Mouse (Mus musculus): Measurements from ENCODE around the gene Cdca4. TPM values are rescaled to one million over a fixed set of nuclear protein-coding genes. Genes with fewer than 3 reads are reported as not detected.

Gene Cdca4
- total RNA-seq, 2 experiments from 2014 or later = 13.9 to 14.3 TPM

Other genes starting within 250 kb of the Cdca4 start
- gene Inf2, start 240.6 kb downstream of the Cdca4 start, total RNA-seq (2021) = 10 to 100 TPM; 25.2 to 29.7 TPM
- gene Adssl1, start 209.4 kb downstream of the Cdca4 start, total RNA-seq (2021) = 10 to 100 TPM; 17.1 to 31.3 TPM
- 10 to 100 TPM; 36.6 to 43.6 TPM for gene Siva1, start 184.7 kb downstream of the Cdca4 start, total RNA-seq (2021)
- gene Akt1, start 154.5 kb downstream of the Cdca4 start, total RNA-seq (2021) = 100 to 1,000 TPM; 184 to 355 TPM
- 1 to 10 TPM; 4.5 to 6.9 TPM for gene Zbtb42, start 150.6 kb downstream of the Cdca4 start, total RNA-seq (2021)
- 10 to 100 TPM; 36.4 to 48.5 TPM for gene Cep170b, start 109.0 kb downstream of the Cdca4 start, total RNA-seq (2021)
- 10 to 100 TPM; 11.2 to 18.1 TPM for gene Pld4, start 68.8 kb downstream of the Cdca4 start, total RNA-seq (2021)
- gene Ahnak2, start 26.8 kb downstream of the Cdca4 start, total RNA-seq (2021) = 1 to 10 TPM; 4.2 to 9.4 TPM
- 1 to 10 TPM; 6.3 to 6.8 TPM for gene Clba1, start 20.5 kb downstream of the Cdca4 start, total RNA-seq (2021)
- under 1 TPM; 0.54 to 0.66 TPM for gene Gpr132, start 38.8 kb upstream of the Cdca4 start, total RNA-seq (2021)
- 1 to 10 TPM; 4.7 to 9.0 TPM for gene Jag2, start 100.4 kb upstream of the Cdca4 start, total RNA-seq (2021)
- 10 to 100 TPM; 30.5 to 31.9 TPM for gene Nudt14, start 112.7 kb upstream of the Cdca4 start, total RNA-seq (2021)
- gene Btbd6, start 147.1 kb upstream of the Cdca4 start, total RNA-seq (2021) = 10 to 100 TPM; 14.9 to 15.5 TPM
- gene Brf1, start 171.3 kb upstream of the Cdca4 start, total RNA-seq (2021) = 10 to 100 TPM; 39.1 to 50.4 TPM
- 10 to 100 TPM; 34.3 to 38.0 TPM for gene Pacs2, start 185.1 kb upstream of the Cdca4 start, total RNA-seq (2021)
- under 1 TPM in 1 of 2 experiments, not detected in 1; 0.27 TPM for gene Tex22, start 245.1 kb upstream of the Cdca4 start, total RNA-seq (2021)